ENCODE assay signal across 17 mouse cellular contexts in genomic region chr4:46961403-46961802, GRCm38 (mm10). TPM values are rescaled to one million over a fixed set of nuclear protein-coding genes. Genes with fewer than 3 reads are reported as not detected.
"Had no signal": no experiment of that assay in that cellular context is flagged by ENCODE, and none has a peak within 500 bp of the region (broad histone marks: within the 10 kb centered on the region; RNA-seq: fewer than 3 reads in every experiment).

No protein-coding gene starts in this region.

- H3K4me3 ChIP-seq: neural tube, embryonic 12.5 days; stomach, embryonic 15.5 days had no signal

- DNase-seq: retina, postnatal 1 day; right cerebral cortex, adult 18-20 months; right cerebral cortex, postnatal 14 days; right cerebral cortex, postnatal 25 days; right cerebral cortex, postnatal 4 days; spleen, adult 18-20 months; thymus, adult 18-20 months; thymus, adult 2 months; thymus, postnatal 14 days; thymus, postnatal 25 days; thymus, postnatal 36 days; thymus, postnatal 4 days had no signal

- H3K27me3 ChIP-seq: neural tube, embryonic 12.5 days; stomach, embryonic 15.5 days had no signal

- H3K36me3 ChIP-seq: neural tube, embryonic 12.5 days; stomach, embryonic 15.5 days had no signal

- H3K27ac ChIP-seq: neural tube, embryonic 12.5 days; stomach, embryonic 15.5 days; stomach, postnatal 0 days had no signal

- H3K4me1 ChIP-seq: neural tube, embryonic 12.5 days; stomach, embryonic 15.5 days had no signal

- H3K4me2 ChIP-seq: neural tube, embryonic 12.5 days; stomach, embryonic 15.5 days had no signal

- H3K9me3 ChIP-seq: neural tube, embryonic 12.5 days; stomach, embryonic 15.5 days had no signal

- H3K9ac ChIP-seq: neural tube, embryonic 12.5 days; stomach, embryonic 15.5 days had no signal

RNA-seq across cellular contexts. Expression of gene Gabbr2, which starts 30.3 kb away (rescaled TPM):
- total RNA-seq: neutrophil, adult 5-6 weeks had no signal
- polyA plus RNA-seq: spleen, adult 2 months had no signal
